Comparison of ENCODE assay signal across 13 mouse cellular contexts in the genomic region with DNA sequence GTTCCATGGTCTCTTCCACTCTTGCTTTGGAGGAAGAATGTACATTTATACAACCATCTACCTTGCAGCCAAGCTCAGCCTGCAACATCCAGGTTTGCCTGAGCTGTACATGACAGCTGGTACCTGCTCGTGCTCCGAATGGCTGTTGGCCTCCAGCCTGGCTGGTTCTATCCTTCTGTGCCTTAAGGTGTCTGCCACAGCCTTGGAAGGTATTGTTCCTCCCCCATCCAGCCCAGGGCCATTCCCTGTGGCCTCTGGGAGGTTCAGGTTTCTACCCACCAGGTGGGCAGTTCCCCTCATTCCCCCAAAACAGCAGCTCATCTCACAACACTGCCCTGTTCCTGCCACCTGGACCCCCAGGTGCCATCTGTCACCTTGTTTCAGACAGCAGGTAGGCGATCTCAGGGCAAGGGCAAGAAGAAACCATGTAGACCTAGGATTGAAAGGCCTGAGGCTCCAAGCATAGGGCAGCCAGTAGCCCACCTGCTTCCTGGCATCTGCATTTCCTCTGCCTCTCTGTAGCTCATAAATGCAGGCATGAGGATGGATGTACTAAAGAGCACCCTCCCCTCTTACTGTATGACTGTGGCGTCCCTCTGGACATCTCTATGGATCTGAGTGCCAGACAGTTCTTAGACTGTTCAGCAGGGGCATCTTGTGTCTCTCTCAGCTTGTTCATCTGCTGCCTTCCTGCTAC.
DNase-seq lines count a peak whose midpoint lies in the region; ATAC-seq lines count a peak whose summit lies in the region.
"Had no signal": no experiment of that assay in that cellular context is flagged by ENCODE, and none has a peak within 500 bp of the region (broad histone marks: within the 10 kb centered on the region; RNA-seq: fewer than 3 reads in every experiment).

No protein-coding gene starts in this region.

- H3K9ac ChIP-seq in heart, embryonic 13.5 days = 0 out of 2 replicates have a peak overlapping the region, but pooled peaks have one; percentile 12
- H3K9ac ChIP-seq in embryonic facial prominence, embryonic 15.5 days = no peak overlapping the region
- peak overlapping the region; percentile 8; the same call in 1 of the 2 replicates for H3K9ac ChIP-seq in hindbrain, embryonic 15.5 days
- H3K9ac ChIP-seq: embryonic facial prominence, embryonic 12.5 days; heart, embryonic 12.5 days; liver, postnatal 0 days had no signal

- no peaks in the 10 kb centered on the region for H3K9me3 ChIP-seq in heart, embryonic 13.5 days
- H3K9me3 ChIP-seq in heart, embryonic 10.5 days = no peaks in the 10 kb centered on the region
- H3K9me3 ChIP-seq in embryonic facial prominence, embryonic 15.5 days (replicated peaks) = no peaks in the 10 kb centered on the region
- no peaks in the 10 kb centered on the region for H3K9me3 ChIP-seq in hindbrain, embryonic 15.5 days
- H3K9me3 ChIP-seq: embryonic facial prominence, embryonic 12.5 days; heart, embryonic 12.5 days had no signal

- 87% methylated on average over 4 of the region's 4 CpGs for WGBS in heart, embryonic 13.5 days
- WGBS in heart, embryonic 10.5 days = 87% methylated on average over 4 of the region's 4 CpGs
- 73% methylated on average over 4 of the region's 4 CpGs for WGBS in embryonic facial prominence, embryonic 15.5 days
- WGBS in hindbrain, embryonic 15.5 days = 66% methylated on average over 4 of the region's 4 CpGs

- no peaks in the 10 kb centered on the region for H3K27me3 ChIP-seq in heart, embryonic 13.5 days (replicated peaks)
- H3K27me3 ChIP-seq in heart, embryonic 10.5 days (ENCODE audit: insufficient read depth, poor library complexity, severe bottlenecking) = no peaks in the 10 kb centered on the region
- no peaks in the 10 kb centered on the region for H3K27me3 ChIP-seq in embryonic facial prominence, embryonic 15.5 days
- H3K27me3 ChIP-seq in hindbrain, embryonic 15.5 days = no peaks in the 10 kb centered on the region
- H3K27me3 ChIP-seq: embryonic facial prominence, embryonic 12.5 days; heart, embryonic 12.5 days had no signal

- no peak overlapping the region for H3K27ac ChIP-seq in heart, embryonic 13.5 days (replicated peaks)
- H3K27ac ChIP-seq in heart, embryonic 10.5 days = no peak overlapping the region
- H3K27ac ChIP-seq in embryonic facial prominence, embryonic 15.5 days (replicated peaks) = no peak overlapping the region
- H3K27ac ChIP-seq in hindbrain, embryonic 15.5 days (replicated peaks) = peak overlapping the region; percentile 72
- H3K27ac ChIP-seq: embryonic facial prominence, embryonic 12.5 days had no signal

- peaks cover 38% of the 10 kb centered on the region for H3K36me3 ChIP-seq in heart, embryonic 13.5 days
- H3K36me3 ChIP-seq in heart, embryonic 10.5 days = peaks cover 55% of the 10 kb centered on the region
- H3K36me3 ChIP-seq in embryonic facial prominence, embryonic 15.5 days = 0 out of 2 replicates have a peak, but pooled peaks cover 12% of the 10 kb centered on the region
- no peaks in the 10 kb centered on the region for H3K36me3 ChIP-seq in hindbrain, embryonic 15.5 days

- ATAC-seq in heart, embryonic 13.5 days (ENCODE audit: extremely low read depth, insufficient number of reproducible peaks, low FRiP score, low TSS enrichment) = no peak
- ATAC-seq in embryonic facial prominence, embryonic 15.5 days (ENCODE audit: insufficient number of reproducible peaks, low FRiP score, low TSS enrichment, low read depth) = peak; percentile 54; the same call in 1 of the 2 replicates
- no peak for ATAC-seq in hindbrain, embryonic 15.5 days (ENCODE audit: low FRiP score, low read depth)
- ATAC-seq in erythroid progenitor cell, adult 5-6 weeks (replicated peaks; ENCODE audit: low FRiP score, poor library complexity, severe bottlenecking) = no peak
- ATAC-seq: intestine, postnatal 0 days; liver, postnatal 0 days had no signal

- no peak overlapping the region for H3K4me3 ChIP-seq in heart, embryonic 13.5 days
- H3K4me3 ChIP-seq in heart, embryonic 10.5 days = no peak overlapping the region
- no peak overlapping the region for H3K4me3 ChIP-seq in embryonic facial prominence, embryonic 15.5 days (replicated peaks)
- H3K4me3 ChIP-seq in hindbrain, embryonic 15.5 days = no peak overlapping the region
- H3K4me3 ChIP-seq: embryonic facial prominence, embryonic 12.5 days; heart, embryonic 12.5 days had no signal

- peaks cover 86% of the 10 kb centered on the region for H3K4me1 ChIP-seq in heart, embryonic 13.5 days
- H3K4me1 ChIP-seq in heart, embryonic 10.5 days = peaks cover 88% of the 10 kb centered on the region
- H3K4me1 ChIP-seq in embryonic facial prominence, embryonic 15.5 days = peaks cover 44% of the 10 kb centered on the region
- H3K4me1 ChIP-seq in hindbrain, embryonic 15.5 days (replicated peaks) = peaks cover 95% of the 10 kb centered on the region

- no peak for DNase-seq in heart, embryonic 10.5 days (ENCODE audit: low spot score)
- peak; percentile 71 to 80 for DNase-seq in cerebellum, adult 18-20 months
- DNase-seq in kidney, adult 11 months = no peak
- DNase-seq in adipocyte (ENCODE audit: low spot score) = no peak
- DNase-seq: liver, postnatal 0 days; right cerebral cortex, postnatal 25 days had no signal

- no peak overlapping the region for H3K4me2 ChIP-seq in heart, embryonic 13.5 days
- H3K4me2 ChIP-seq in embryonic facial prominence, embryonic 15.5 days (replicated peaks) = no peak overlapping the region
- H3K4me2 ChIP-seq in hindbrain, embryonic 15.5 days = no peak overlapping the region
- H3K4me2 ChIP-seq: embryonic facial prominence, embryonic 12.5 days; heart, embryonic 12.5 days had no signal

Comparison
In these comparisons a context has a peak if more than half of its experiments do, and no peak if none do; other contexts are left out.
1. DNase-seq: peak in cerebellum, adult 18-20 months (2 of 2); none in heart, embryonic 10.5 days (single experiment), kidney, adult 11 months (single experiment) and adipocyte (single experiment).